Mouse (Mus musculus): Measurements from ENCODE around the gene Znrd1as.

The Znrd1as gene

DNA sequence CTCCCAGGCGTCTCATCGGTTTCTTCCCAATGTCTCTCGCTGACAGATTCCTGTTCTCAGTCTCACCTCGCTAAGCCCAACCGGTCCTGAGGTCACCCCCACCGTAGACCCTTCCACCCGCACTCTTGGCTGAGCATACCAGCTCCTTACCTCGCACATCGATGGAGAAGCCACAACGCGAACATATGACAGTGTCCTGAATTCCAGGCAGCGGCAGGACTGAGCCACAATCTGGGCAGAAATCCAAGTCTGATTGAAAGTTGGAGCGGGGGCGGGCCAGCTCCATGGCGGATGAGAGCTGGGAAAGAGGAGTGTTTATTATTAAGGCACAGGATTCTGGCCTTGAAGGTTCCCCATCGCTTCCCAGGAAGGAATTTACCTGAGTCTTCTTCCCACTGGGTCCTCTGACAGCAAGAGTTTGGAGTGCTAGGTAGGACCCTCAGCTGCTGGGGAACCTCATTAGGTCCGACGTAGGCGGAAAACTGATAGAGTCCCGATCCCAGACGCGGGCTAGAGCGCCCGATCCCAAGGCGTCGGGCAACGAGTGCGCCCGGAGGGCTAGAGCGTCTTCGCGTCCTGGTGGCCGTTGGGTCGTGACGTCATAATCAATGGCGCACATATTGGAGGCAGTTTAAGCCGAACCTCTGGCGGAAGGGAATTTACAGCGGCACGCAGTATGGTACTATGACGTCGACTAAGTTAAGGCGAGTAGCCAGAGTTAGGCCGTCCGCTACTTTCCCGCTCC lies at the start of gene Znrd1as, which contains the start of gene Znrd1:
Gene Znrd1as, plus strand, starts transcription at position 594 of the 745 bp plus-strand sequence.
Gene Znrd1, minus strand, starts transcription at position 561 of the 745 bp plus-strand sequence.
- in situ Hi-C loops (cut with MboI, MseI) = no loop called here

DNA sequence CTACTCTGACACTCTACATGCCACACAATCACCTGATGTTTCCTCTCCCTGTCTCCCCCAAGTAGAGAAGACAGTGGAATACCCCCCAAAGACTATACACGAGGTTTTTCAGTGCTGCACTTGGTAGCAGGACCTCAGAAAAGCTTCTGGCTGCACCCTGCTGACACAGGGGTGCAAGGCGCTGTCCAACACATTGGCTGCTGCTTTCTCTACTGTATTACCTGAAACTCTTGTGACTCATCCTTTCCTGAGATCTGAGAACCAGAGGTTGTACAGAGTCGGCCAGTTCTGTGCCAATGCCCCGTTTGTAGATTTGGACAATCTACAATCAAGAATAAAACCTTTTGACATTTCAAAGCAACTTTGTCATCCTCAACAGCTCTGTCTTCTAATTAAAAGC lies 48.6 kb upstream of the Znrd1as start:
- in situ Hi-C loops (cut with MboI, MseI) = no loop called here

DNA sequence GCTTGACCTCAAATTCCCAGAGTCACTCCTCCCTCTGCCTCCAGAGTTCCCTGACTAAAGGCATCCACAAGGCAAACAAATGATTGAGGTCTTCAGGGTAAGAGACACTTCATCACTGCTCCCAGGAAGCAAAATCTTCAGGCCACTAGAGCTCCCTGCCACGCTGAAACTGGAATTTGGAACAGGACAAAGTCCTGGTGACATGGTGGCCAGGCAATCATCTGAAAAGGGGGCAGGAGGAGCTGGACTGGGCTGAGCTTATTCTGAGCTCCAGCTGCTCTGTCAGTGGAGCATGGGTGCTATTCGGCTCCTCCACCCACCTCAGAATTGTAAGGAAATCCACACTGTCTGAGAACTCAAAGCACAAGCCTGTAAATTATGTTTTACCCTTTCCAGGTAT lies 46.4 kb upstream of the Znrd1as start:
- in situ Hi-C loops (cut with MboI, MseI) = no loop called here

DNA sequence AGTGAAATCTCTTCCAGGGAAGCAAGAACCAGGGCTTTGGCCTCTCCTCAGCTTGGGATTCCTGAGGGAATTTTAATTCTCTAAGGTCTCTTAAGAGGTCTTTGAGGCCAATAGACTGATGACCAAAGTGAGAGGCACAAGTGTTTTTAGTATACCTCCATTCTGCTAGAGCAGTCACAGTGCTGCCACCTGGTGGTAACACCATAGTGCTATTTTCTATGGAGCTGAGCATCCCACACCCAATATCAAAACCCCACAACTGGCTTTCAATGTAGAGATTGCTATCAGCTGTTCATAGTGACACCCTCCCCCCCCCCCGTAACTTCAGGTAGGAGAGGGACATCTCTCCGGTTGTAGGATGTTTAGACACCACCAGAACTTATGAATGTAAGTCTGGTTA lies 44.3 kb upstream of the Znrd1as start:
- in situ Hi-C loops (cut with MboI, MseI) = no loop called here

DNA sequence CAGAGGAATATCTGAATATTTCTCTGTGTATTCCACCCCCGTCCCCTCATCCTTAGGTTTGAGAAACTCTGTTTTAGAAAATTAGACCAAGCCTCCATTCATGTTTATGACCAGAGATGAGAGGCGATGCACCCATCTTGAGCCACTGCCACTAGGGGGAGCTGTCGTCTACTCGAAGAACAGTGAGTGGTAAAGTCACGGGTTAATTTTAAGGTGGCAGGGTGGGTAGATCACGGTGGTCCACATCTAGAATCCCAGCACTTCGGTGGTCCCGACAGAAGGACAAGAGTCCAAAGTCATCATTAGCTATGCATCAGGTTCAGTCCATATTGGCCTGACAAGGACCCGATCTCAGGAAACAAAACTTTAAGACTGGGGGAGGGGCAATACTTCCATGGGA lies 43.3 kb upstream of the Znrd1as start:
- in situ Hi-C loops (cut with MboI, MseI) = no loop called here

DNA sequence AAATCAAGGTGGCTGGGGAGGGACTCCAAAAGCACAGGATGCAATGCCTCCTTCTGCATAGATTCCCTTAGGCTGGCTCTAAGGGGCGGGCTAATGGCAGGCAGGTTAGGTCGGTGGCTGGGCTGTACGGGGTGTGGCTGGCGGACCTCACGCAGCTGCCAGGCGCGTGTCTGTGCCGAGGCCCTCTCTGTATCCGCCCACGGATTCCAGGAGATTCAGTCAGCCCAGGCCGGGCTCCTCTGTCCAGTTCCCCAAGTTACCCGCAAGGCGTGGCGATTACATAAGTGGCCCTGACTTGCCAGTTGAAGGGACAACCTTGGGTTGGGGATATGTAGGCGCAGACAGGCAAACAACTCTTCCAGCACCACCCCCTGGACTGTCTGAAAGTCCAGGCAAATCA lies 38.2 kb upstream of the Znrd1as start:
- in situ Hi-C loops (cut with MboI, MseI) = no loop called here

DNA sequence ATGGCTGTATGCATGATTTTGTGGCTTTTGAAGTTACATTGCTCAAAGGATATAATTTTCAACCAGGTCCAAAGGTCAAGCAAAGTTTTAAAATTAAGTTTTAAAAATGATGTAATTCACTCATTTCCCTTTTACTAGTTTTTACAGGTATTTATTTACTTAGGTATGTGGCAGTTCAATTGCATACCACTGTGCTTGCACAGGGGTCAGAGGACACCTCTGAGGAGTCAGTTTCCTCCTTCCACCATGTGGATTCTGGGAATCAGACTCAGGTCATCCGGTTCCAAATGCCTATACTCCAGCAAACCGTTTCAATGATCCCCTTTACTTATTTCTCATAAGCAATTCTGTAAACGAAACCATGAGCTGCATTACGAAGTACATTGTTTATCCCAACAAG lies 35.7 kb upstream of the Znrd1as start:
- in situ Hi-C loops (cut with MboI, MseI) = no loop called here

DNA sequence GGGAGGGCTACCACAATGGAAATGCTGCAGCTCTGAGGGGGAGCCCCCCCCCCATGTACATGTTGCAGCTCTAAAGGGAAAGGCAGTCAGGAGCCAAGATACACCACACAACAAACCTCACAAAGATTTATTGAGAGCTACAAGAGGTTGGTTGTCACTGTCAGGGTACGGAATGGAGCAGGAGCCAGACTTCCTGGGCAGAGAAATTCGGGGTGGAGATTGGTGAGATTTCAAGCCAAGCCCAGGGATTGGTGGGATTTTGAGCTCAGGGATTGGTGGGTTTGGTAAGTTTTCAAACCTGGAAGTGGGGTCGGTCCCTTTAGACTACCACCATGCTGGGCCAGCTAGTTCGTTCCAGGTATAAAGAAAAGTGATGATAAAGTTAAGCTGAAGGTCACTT lies 34.9 kb upstream of the Znrd1as start:
- in situ Hi-C loops (cut with MboI, MseI) = no loop called here

DNA sequence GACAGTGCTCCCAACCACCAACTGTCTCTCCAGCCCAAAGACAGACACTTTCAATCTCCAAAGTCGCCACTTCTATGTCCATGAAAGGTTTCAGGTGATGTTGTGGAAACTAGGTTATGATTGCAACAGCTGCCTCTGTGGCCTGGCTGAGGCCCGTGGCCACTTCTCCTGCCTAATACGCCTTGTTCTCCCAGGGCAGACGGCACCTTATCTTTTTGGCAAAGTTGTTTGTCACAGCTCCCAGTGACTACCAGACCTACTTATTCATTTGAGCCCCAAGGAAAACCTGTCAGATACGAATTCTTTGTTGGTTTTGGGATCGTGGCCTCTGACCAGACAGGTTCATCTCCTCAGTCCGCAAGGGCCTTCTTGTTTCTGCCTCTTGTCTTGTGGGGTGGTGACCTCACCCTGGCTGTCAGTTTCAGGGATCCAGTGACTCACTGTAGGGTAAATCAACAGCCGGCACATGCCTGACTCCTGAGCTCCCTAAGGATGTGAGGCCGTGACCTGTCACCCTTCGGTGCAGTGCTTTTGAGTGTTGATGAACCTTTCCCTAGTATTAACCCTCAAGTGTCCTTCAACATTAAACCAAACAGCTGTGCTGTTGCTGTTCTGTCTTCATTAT lies 30.8 kb upstream of the Znrd1as start:
- in situ Hi-C loops (cut with MboI, MseI) = no loop called here

DNA sequence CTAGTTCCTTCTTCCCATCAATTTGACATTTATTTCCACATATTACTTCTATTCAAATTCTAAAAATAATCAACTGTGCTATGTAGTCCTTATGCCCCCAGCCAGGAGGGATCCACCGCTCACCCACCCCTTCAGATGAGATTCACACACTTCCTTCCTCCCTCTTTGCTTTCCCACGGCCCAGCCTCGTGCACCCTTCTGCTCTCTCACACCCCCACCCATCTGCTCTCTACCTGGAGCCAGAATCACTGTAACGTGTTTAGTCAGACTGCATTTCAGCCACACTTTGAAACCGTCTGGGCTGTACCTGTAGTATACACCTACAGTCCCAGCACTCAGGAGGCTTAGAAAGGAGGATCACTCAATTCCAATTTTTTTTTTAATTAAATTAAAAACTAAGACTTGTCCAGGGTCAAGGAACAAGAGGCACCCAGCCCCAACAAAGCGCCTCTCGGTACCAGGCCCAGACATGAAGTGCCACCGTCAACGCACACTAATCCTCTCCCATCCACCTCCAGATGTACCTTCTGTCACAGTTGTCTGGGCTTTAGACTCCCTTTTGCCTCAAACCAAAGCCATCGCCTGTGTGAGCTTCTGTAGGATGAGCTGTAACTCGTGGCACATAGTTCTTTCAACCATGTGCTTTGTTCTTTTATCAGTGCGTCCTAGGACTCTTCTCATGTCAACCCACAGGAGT lies 29.0 kb upstream of the Znrd1as start:
- in situ Hi-C loops (cut with MboI, MseI) = no loop called here

DNA sequence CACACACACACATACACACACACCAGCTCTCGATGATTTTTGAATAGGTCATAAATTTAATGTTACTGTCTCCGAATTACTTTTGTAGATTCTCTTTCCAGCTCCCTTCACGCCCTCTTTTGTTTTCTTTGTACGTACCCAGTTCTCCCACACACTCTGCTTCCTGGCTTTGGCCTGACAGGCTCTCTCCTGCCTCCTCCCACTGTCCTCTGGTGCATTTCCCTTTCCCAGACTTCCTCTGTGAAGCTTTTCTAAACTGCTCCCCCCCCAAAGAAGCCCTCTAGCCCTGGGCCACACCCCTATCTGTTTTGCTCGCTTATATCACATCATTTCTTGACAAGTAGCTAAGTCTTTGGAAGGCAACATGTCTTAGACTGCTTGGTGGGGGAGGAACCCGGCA lies 28.2 kb upstream of the Znrd1as start:
- in situ Hi-C loops (cut with MboI, MseI) = no loop called here

DNA sequence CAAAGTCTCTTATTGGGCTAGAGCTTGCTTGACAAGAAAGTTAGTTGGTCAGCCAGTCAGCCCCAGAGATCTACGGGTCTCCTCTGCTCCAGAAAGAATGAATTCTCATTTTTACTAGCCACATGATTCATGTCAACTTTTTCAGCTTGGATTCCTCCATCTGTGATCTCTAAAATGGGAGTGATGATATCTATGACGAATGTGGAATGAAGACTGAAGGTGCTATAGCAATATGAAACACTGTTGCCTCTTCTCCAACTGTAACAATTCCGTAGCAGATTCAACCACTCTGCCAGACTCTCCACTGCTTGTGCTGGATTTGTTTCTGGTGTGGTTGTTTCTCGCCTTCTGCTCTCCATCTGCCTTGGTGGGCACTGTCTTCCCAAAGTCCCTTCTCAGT lies 27.3 kb upstream of the Znrd1as start:
- in situ Hi-C loops (cut with MboI, MseI) = no loop called here

DNA sequence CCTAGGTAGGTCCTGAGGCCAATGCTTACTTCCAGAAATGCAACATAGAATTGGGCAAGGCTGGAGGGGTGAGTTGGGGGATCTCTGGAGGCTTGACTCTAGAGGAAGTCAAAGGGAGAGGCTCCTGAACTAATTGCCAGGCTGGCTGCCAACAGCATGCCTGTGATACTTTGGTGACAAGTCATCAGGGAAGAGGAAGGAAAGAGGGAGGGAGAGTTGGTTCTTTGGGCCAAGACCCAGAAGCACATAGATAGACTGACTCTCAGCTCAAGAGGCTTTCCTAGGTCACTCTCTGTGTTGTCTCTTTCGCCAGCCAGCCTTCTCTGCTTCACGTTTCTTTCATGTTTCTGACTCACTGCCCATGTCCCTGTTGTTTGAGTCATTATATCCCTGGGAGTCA lies 26.6 kb upstream of the Znrd1as start:
- in situ Hi-C loops (cut with MboI, MseI) = no loop called here

DNA sequence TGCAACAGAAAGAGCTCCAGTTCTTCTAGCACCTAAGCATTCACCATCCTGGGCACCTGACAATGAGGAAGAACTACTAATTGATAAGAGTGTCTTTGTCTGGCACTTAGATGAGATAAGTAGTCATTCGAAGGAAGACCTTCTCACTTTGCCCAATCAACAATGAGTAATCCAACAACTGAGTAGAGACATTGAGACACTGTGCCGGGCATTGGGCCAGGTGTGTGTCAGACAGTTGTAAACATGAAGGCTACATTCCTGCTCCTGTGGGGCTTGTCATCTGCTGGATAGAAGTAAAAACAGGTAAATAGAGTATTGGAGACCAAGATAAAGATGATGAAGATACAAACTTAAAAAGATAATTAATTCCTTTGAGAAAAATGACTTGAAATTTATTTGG lies 20.3 kb upstream of the Znrd1as start:
- in situ Hi-C loops (cut with MboI, MseI) = no loop called here

DNA sequence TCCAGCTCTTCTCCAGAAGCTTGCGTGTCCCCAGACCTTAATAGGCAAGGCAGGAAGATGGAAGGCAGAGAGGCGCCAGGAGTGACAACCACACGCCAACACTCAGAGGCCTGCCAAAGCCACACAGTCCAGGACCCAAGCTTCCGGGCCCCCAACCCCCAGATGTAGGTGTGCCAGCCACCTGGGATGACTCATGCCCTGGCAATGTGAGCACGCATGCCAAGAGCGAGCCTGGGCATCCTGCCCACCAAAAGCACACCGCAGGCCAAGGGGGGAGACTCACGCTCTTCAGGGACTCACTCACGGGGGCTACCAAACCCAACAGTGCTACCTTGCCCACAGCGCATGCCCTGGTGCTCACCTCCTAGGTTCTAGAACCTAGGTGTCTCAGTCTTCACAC lies 16.0 kb upstream of the Znrd1as start:
- in situ Hi-C loops (cut with MboI, MseI) = no loop called here

DNA sequence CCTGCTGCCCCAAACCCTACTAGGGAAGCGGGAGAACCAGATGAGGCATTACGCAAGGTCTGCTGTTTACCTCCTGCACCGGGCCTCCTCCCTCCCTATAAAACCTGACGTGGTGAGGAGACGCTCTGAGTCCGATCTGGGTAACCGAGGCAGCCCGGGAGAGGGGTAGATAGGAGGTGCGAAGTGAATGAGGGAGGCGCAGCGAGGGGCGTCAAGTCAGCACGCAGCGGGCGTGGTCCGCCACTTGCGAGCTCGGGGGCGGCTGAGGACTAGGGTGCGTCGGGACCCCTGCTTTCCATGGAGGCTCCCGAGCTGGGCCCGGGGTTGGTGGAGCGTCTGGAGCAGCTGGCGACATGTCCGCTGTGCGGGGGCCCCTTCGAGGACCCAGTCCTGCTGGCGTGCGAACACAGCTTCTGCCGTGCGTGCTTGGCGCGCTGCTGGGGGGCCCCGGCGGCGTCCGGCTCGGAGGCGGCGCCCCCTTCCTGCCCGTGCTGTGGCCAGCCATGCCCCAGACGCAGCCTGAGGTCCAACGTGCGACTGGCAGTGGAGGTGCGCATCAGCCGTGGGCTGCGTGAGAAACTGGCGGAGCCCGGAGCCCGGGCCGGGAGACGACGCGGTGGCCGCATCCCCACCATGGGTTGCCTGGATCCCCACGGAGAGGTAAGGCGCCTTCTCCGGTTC lies 15.5 kb upstream of the Znrd1as start, which contains the start of gene Rnf39:
Gene Rnf39, plus strand, starts transcription at position 128 of the 681 bp plus-strand sequence.
- in situ Hi-C loops (cut with MboI, MseI) = no loop called here

DNA sequence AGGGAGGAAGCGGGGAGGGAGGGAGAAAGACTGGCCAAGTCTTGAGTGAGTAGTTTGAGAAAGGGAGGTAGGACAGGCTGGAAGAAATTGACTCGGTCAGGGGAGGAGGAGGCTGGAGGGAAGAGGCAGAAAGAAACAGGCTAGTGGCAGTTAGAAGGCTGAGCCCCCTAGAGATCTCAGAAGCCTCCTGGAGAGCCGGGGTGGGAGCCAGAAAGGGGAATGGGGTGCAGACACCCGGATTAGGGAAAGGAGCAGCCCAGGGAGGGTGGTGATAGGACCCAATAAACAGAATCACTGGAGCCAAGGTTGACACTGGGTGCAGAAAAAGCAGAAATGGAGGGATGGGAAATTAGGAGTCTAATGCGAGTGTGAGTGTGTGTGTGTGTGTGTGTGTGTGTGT lies 14.7 kb upstream of the Znrd1as start:
- in situ Hi-C loops (cut with MboI, MseI) = no loop called here

DNA sequence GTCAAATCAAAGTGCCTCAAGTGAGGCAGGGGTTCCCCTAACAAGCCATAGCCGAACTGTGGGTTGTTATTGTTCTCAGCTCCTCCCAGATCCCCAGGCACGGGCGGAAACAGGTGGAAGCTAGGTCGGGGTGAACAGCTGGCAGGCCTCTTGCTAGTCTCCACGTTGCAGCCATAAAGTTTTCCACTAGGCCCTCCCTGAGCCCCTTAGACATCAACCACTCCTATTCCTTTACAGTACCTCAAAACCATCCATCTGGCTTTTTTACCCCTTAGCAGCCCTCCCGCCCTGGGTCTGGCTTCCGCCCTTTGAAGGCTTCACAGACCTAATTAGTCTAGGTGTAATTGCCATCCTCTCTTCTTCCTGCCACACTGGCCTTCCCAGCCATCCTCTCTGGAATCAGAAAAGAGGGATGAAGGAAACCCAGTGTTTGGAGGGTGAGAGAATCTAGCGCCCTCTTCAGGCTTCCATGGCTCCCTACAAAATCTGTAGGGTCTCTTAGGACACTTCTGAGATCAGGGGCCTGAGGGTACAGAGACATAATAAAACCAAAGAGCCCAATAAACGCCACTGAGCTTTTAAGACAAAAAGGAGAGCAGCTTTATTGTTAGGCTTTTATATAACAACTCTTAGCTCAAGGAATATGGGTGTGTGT lies 14.1 kb upstream of the Znrd1as start:
- in situ Hi-C loops (cut with MboI, MseI) = no loop called here

DNA sequence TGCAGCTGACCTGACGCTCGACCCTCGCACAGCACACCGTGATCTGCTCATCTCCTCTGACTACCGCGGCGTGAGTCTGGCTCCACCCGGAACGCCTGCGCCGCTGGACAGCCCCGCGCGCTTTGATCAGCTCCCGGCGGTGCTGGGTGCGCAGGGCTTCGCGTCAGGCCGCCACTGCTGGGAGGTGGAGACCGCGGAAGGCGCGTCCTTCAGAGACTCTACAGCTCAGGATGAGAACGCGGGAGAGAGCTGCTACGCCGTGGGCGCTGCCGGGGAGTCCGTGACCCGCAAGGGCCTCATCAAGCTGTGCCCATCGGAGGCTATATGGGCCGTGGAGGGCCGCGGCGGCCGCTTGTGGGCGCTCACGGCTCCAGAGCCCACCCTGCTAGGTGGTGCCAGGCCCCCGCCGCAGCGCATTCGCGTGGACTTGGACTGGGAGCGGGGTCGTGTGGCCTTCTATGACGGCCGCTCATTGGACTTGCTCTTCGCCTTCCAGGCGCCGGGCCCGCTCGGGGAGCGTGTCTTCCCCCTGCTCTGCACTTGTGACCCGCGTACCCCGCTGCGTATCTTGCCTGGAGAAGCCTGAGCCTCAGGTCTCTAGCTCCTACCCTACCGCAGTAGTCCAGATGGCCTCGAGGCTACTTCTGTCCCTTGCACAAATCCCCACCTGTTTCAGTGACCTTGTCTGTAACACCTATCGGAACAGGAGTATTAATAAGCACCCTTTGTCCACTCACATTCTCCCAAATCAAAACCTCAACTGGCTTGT lies 11.2 kb upstream of the Znrd1as start:
- in situ Hi-C loops (cut with MboI, MseI) = no loop called here

DNA sequence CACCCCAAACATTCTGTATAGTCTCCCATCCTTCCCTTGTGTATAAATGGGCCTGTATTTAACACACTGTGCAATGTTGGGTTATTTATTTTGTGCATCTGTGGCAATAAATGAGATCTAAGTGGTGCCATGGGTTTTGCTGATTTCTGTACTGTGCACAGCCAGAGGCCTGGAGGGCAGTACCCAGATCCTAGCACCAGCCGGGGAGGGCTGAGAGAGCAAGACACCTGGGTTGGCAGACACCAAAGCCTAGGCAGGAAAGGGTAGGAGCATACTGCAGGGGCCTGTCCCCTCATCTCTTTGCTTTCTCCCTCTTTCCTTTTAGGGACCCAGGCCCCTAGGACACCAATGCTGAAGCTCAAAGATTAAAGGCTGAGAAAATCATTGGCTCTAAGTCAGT lies 10.1 kb upstream of the Znrd1as start:
- in situ Hi-C loops (cut with MboI, MseI) = no loop called here

DNA sequence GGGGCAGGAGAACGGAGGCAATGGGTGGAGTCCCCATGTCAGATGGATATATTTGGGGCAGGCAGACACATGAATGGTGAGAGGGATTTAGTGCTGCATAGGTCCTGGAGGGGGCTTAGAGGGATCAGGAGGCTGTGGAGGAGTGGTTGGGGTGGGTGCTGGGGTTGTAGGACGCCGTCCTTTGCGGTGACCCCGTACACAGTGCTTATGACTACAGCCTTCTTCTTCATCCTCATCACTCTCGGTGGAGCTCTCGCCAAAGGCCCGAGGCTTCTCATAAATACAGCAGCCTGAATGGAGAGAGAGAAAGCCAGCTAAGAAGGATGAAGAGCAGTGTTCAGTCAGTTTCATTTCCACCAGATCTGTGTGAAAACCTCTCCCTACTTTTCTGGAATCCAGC lies 9.1 kb upstream of the Znrd1as start:
- in situ Hi-C loops (cut with MboI, MseI) = no loop called here
